Mouse (Mus musculus) thymus, adult 18-20 months (tissue): ENCODE data around the gene Epha7.

ENCODE experiments used
- DNase-seq, 2 experiments: peaks; one replicate each; pipeline ENCODE4 v3.0.0; 2022; ENCODE audit warnings: mixed read lengths in 2 of 2

The Epha7 gene

DNA sequence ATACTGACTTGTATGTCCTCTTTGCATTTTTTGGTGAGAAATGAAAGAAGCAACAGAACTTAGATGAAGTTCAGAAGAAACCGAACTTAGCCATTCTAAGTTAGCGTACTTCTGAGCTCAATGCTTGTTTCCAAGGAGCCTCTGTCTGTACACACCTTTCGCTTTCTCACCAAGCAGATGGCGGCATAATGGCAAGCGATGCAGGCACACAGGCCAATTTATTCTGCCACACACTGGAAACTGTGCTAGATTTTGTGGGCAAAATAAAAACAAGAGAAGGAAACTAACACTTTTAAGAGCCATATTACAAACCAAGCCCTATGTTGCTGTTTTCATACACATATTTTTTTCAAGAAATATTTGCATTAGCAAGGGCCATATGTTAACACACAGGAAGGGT lies 88.6 kb downstream of the Epha7 start:
- no peak for DNase-seq

DNA sequence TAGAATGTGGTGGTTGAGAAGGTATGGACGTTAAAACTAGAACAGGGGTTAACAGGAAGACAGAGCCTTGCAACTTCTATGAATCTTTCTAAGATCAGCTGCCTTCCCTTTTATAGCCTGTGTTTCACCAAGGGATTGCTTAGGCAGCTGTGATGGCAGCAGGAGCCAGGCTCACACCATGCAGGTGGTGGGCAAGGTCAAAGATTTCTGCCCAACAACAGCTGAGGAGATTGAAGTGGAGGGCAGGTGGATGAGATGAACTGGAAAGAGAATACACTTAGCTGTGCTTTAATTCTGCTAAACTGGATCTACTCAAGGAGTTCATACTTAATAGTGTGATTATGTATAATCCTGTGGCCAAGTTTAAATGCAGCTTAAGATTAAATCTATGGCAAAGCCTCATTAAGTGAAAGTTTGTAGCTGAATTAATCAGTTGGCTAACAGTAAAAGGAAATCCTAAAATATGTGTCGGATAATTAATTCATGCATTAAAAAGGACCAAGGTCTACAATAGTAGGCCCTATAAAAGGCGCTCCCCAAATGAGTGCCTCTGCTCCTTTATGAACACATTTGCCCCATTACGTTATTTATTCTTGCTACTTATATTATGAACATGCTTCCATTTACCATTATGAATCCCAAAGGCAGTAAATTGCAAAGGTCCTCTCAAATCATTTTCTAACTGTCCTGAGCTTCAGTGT lies 89.2 kb downstream of the Epha7 start:
- no peak for DNase-seq

DNA sequence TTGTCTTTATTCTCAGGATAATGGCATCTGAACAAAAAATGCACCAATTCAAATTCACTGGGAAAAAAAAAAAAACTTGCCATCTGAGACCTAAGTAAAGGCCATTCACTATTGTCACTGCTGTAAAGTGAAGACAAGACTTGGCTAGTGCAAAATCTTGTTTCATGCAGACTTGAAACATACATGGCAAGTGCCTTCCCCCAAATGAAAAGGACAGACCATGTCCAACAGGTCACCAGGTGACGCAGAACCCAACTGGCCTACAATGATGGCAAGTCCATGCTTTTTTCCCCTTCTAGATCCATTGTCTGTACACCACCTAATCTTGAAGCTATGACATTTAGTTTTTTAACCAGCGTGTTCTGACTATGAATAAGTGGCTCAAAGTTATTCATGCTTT lies 94.1 kb downstream of the Epha7 start:
- DNase-seq: no peak

DNA sequence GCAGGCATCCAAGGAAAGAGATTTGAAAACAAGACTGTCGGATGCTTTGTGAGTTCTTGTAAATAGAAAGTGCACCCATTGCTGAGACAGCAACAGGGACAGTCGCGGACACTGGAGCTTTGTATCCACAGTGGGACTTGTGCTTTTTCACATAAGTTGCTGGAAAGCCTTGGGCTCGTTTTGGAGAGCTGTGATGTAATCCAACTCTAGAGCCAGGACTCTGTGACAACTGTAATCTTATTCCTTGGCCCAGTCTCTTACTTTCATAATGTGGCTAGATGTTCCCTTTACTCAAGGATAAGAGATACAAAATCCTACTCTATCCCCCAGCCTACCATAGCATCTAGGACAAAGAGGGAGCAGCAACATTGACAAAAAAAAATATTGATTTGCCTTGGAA lies 97.2 kb downstream of the Epha7 start:
- DNase-seq: no peak

DNA sequence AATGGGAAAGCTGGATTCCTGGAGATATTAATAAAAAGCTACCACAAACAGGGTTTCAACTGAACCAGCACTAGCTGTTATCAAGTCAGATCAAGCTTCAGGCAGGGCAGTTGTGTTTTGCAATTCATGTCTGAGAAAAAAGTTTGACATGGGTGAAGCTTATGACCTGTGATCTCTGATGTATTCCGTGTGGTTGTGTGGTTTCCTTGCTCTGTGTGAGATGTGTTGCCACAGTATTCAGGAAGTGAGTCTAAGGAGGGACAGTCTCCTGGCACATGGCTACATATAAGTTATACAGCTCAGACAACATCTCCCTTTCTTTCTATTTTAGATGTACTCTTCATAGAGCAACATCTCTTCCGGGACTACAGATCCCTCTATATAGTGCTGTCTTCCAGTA lies 99.1 kb downstream of the Epha7 start:
- no peak for DNase-seq

DNA sequence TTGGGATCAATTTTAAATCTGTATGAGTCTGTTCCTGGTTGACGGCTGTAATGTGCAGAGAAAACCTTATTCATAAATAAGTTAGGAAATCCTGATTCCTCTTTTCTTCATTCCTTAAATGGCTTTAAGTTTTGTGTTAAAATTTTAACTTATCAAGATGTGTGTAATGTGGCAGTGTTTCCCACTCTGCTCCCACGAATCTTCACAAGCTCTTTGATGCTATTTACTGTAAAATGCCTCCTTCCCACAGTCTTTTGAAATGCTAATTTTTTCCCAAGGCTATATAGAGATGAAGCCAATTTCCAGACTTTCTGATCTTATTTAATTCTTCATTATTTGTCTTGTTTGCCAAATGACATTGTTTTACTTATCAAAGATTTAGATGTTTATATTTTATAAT lies 100.7 kb downstream of the Epha7 start:
- no peak for DNase-seq

DNA sequence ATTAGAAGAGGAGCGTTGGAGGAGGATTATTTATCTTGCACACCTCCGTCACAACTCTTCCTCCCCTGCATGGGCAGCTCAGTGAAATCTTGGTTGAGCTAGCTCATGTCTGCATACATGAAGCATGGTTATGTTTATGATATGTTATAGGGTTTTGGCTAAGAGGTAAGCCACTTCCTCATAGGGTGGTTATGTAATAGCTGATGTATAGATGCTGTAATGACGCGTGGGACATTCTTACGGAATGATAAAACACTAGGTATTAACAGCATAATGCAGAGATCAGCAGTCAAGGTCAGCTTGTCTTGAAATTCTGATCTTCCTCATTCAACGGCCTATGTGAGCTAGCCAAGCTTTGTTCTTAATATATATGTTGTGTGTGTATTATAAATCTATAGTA lies 107.7 kb downstream of the Epha7 start:
- DNase-seq: no peak

DNA sequence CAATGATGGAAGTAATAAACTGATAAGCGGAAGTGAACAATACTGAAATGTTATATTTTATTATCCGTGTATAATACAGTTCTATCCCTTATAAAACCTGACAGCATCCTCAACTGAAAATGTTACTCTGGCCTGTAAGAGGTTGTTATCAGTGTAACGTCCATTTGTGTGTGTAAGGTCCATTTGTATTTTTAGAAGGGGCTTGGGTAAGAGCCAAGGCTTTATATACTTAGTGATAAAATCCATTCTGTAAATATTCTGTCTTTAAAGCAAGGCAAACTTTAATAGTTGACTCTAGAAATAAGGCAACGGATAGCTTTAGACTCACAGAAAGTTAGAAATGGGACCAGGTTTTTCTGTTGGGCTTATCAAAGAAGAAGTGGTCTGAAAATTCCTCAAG lies 113.1 kb downstream of the Epha7 start:
- DNase-seq: no peak

DNA sequence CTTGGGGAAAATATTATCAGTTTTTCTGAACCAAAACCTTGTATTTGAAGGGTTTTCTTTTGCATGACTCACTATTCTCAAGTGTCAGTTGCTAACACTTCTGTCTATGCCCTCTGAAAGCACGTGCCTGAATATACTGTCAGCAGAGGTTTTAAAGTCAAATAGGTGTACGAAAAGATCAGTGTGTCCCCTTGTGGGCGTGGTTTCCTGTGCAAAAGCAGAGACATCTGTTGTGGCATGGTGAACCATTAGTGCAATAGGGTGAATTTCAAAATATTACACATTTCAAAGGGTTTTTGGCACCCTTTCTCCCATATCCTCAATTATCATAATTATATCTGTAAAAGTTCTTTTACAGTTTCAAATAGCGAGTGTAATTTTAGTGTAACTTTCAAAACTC lies 120.5 kb downstream of the Epha7 start:
- no peak for DNase-seq

DNA sequence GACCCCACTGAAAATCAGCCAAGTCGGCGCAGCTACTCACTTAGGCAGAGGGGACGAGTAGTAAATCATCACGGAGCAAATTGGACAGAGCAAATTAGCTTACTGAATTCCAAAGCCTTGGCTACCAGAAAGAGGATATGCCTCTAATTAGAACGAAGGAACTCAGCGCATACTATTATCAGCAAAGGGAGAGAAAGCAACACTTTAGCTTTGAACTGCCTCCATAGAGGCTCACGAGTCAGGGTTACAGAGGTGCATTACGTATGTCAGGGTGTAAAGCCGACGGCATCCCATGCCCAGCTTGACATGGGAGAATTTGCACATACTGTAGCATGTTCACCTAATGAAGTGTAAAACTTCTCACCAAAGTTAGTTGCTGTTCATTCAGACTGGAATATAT lies 121.9 kb downstream of the Epha7 start:
- DNase-seq: no peak

DNA sequence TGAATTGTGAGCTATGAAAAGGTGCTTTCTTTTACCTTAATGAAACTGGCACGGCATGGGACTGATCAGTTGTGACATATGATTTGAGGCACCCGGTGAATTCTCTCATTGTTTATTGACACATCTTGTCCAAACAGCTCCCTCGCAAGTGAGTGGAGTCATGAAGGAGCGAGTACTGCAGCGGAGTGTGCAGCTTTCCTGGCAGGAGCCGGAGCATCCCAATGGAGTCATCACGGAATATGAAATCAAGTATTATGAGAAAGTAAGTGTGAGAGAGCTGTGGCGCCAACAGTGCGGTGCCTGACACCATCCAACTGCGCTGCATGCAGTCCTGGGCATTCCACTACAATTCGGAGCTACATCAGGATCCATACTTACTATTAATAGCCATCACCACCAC lies 122.6 kb downstream of the Epha7 start:
- DNase-seq: no peak

DNA sequence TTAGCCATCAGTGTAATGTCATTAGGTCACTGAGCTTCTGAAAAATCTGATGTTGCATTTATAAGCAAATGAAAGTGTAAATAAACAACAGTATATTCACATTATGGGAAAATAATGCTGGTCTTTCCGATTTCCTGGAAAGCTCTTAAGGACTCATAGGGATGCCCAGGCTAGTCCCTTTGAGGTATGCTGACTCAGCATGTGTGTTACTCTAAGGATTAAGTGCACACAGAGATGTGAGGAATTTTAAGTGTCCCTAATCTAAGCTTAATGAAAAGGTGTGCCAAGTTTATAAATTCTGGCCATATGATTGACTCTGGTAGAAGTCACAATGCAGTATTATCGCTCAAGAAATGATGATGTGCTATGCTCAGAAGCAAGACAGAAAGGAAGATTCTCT lies 127.8 kb downstream of the Epha7 start:
- no peak for DNase-seq

DNA sequence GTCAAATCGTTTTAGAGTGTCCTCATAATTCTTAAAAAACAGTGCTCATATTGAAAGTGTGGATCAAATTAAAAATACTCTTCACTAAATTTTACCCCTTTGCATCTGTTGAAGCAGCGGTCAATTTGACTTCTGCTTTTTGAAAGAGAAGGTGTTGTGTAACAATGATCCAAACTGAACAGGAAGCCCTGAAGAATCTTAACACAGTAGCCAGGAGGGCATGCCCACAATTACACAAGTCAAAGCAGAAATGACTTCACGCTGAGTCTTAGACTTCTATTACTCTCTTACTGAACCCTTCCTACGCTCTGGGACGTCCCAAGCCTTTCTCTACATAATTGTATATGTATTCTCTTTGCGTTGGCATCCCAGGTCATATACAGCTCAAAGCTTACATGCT lies 131.3 kb downstream of the Epha7 start:
- DNase-seq: no peak

DNA sequence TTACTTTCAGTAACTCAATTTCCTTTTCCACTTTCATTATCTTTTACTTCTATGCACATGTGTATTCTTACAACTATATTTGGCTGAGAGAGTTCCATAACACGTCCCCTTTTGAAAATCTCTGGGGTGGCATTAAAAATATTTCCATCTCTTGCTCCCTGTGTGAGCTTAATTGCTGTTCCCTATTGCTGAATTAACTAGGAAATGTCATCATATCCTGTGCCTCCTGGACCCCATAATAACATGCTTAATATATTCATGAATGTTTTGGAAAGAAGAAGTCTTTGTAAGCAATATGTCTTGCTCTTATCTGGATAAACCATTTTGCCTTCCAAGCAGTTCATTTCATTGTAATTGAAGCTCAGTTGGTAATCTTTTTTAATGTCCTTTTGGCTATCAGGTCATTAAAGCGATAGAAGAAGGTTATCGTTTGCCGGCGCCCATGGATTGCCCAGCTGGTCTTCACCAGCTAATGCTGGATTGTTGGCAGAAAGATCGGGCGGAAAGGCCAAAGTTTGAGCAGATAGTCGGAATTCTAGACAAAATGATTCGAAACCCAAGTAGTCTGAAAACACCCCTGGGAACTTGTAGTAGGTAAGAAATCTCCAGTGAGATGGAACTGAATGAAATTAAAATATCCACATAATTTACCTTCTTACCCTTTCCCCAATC lies 148.1 kb downstream of the Epha7 start:
- no peak for DNase-seq

DNA sequence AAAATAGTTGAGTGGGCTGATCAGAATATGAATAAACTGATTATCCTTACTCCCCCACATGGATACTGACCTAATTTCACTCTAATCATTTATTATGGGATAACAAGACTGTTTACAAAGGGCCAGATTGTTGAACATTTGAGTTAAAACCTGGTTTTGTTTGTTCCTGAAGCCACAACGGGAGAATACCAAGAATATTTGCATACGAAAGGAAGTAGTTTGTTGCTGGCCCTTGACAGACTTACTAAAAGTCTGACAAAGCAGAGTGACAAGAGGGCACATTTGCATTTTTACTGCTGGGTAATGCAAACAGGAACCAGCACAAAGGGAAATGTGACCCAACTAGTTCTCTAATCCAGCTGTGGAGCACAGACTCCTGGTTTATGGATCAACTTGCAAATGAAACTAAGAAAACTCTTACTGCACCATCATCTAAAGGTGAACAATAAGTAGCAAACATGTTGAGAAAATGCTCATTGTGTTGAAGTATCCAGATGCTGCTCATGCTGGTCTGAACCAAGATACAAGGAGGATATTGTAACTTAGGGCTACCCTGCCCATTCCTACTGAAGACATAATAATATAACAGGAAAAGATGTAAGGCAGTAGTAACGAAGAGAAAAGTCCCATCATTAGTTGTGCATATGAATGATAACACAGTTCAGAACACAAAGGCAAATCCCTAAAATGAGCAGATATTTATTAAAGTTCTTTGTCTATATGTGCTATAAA lies 154.8 kb downstream of the Epha7 start:
- DNase-seq: no peak

DNA sequence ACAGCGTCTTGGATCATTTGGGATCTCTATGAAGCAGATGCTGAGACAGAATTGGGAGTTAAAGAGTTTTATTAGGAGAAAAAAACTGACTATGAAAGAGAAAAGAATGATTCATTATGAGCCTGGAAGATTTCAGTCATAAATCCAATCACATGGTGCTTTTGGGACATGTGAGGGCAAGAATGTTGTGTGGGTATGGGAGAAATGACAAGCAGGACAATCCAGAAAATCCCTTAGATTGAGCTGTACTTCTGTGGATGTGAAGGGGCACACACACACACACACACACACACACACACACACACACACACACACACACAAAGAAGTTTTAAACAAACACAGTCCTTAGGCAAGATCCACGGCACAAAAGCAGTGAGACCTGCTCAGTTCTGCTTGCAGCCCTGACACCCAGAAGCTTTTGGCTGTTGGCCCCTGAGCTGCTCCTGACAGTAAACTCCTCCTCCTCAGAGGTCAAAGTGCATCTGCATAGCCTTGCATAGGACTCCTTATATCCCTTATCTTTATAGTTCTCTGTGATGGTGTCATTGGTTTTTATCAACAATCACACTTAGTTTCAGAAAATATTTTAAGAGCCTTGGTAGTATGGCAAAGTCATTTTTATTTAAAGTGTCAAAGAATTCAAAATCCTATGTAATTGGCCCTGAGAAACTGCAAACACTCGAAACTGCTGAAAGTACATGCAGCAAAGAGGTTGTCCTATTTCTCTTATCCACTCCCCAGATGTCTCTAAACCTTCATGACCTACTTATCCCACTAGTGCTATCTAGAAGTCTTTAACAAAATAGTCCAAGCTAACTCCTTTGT lies 185.7 kb downstream of the Epha7 start:
- DNase-seq: no peak

DNA sequence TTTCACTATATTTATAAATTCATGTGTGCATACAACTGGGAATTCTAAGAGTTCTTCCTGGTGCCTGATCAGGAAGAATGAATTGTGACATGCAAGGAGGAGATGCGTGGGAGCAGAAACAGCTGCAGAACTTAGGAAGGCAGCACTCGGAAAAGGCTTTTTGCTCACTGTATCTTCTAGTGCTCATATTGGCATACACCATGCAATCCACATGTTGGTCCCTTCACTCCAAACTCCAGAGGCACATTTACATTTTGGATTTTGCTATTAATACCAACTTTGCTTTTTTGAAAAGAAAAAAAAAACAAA lies 186.3 kb downstream of the Epha7 start:
- no peak for DNase-seq

DNA sequence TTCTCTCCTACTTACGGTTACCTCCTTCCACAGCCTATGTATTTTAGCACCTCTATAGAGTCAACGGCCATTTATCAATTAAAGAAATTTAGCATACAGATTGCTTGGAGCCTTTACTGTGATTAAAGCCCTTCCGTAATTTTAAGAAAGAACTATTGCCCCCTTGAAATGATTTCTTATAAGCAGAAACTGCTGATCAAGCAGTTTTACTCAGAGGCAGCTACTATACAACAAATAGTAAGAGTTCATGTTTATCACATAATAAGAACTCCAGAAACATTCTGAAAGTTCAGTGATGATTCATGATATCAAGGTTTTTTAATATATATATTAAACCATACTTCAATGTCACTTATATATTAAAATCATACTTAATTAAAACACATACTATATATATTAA lies 197.4 kb downstream of the Epha7 start:
- DNase-seq: no peak
